Mouse (Mus musculus): ENCODE measurements around the gene Trim25.
"Not testable (repeated sequence)": the region's sequence is repeated elsewhere in the genome, so short reads cannot be mapped to it uniquely, and the experiment has no call there.

The Trim25 gene

GRCm38 (mm10) chr11:88994492-88994891, 4.7 kb upstream of the Trim25 start:
- no peak for DNase-seq (ENCODE audit: low read depth, low spot score)

DNA sequence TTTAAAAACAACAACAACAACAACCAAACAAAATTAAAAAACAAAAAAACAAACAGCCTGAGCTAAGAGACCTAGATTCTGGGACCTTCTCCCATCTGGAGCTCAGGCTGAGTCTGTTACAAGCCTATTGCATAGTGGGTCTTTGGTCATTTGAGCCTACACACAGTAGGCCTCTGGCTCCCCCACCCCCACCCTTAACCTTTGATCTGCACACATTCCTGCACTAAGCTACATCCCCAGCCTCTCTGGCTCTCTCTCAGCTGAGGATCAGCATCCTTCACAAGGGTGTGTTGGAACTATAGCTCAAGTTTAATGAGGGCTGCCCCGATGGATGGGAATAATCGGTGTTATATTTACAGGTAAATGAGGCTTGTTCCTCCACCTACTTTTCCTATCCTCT, 3.6 kb upstream of the Trim25 start:
- DNase-seq (ENCODE audit: low read depth, low spot score), result peak; percentile 88

DNA sequence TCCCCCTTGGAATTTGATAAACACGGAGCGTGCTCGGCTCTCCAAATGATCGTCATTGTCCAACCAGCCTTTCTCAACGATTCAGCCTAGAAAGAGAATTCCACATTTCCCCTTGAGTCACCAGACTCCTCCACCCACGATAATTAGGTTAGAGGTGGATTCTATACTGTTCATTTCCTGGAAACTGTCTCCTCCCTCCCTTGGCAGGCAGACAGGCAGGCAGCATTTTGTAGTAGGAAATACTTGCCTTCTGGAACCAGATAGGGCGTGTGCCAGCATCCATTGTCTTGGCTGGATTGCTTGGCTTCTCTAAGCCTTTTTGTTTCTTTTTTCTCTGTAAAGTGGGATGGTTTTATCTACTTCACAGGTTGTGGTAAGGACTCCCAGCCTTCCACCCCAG, 2.7 kb upstream of the Trim25 start:
- DNase-seq (ENCODE audit: low read depth, low spot score), result peak; percentile 91

DNA sequence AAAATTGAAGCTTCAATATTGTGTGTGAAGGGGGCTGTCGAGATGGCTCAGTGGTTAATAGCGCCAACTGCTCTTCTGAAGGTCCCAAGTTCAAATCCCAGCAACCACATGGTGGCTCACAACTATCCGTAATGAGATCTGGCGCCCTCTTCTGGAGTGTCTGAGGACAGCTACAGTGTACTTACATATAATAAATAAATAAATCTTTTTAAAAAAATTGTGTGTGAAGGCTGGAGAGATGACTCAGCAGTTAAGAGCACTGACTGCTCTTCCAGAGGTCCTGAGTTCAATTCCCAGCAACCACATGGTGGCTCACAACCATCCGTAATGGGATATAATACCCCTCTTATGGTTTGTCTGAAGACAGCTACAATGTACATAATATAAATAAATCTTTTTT, 1.8 kb upstream of the Trim25 start:
- not testable (repeated sequence) for DNase-seq (ENCODE audit: low read depth, low spot score)

DNA sequence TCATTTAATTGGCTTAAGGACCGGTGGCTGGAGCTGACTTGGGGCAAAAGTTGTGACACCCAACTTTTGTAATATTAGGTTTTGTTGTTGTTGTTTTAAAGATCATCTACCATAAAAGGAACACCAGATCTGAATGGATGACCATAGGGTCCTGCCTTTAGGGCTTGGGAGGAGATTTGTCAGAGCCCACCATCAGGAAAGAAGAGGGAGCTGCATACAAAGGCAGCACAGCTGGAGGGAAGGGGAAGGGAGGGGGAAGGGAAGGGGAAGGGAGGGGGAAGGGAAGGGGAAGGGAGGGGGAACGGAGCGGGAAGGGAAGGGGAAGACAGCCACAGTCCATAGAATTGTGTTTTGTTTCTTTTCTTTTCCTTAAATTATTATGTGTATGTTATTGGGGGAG, 770 bp upstream of the Trim25 start:
- DNase-seq (ENCODE audit: low read depth, low spot score), result peak; percentile 53

- DNase-seq (ENCODE audit: low read depth, low spot score), result peak; percentile 44
Observed at GRCm38 (mm10) chr11:88999723-89000526, 749 bp downstream of the Trim25 start.

DNA sequence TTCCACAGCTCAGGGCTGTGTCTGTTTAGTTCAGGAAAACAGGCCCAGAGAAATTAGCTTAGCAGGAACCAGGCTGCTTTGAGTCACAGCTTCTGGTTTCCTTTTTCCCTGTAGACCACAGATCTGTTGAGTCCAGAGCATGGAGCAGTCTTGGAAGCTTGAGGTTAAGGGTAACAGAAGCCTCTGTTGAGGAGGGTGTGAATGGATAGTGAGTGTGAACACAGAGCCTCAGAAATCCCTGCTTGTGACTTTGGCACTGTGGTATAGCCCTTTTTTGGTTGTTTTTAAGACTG, 1.3 kb downstream of the Trim25 start:
- no peak for DNase-seq (ENCODE audit: low read depth, low spot score)

- peak; percentile 61 for DNase-seq (ENCODE audit: low read depth, low spot score)
Observed at GRCm38 (mm10) chr11:89001569-89001968, 2.4 kb downstream of the Trim25 start.

- no peak for DNase-seq (ENCODE audit: low read depth, low spot score)
Observed at GRCm38 (mm10) chr11:89002068-89002467, 2.9 kb downstream of the Trim25 start.

DNA sequence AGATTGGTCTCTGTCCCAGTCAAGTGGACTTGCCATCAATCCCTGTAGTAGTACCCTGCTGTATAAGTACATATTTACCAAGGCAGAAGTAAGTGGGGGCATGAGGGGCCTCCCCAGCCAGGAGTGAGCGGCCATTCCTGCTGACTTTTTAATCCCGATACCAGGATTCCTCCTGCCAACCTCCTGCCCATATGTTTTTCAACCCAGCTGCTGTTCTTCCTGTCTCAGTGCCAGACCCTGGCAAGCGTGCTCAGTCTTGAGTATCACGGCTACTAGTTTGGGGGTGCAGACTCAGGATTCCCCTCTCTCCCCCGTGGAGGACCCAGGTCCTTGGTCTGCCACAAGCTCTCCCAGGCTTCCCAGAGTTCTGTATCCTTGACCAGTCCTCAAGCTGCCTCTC, 3.4 kb downstream of the Trim25 start:
- no peak for DNase-seq (ENCODE audit: low read depth, low spot score)

- peak; percentile 54 for DNase-seq (ENCODE audit: low read depth, low spot score)
Observed at GRCm38 (mm10) chr11:89003078-89003477, 3.9 kb downstream of the Trim25 start.

DNA sequence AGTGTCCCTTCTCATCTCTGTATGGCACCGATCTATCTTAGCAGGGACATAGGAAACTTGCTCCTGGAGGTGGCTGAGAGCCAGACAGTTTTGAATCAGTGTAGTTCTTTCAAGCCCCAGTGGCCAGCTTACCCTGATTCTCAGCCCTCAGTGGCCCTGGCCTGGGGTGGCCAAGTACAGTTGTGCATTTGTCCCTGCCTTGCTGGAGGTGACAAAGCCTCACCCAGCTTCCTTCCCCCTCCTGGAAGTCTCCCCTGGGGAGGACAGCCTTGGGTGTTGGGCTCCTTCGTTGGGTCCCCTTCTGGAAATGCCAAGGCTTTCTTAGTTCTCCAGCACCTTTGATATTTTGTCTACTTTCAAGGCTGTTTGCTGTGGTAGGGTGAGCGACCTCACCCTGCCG, 4.5 kb downstream of the Trim25 start:
- no peak for DNase-seq (ENCODE audit: low read depth, low spot score)

GRCm38 (mm10) chr11:89005473-89005872, 6.3 kb downstream of the Trim25 start:
- peak; percentile 75 for DNase-seq (ENCODE audit: low read depth, low spot score)

DNA sequence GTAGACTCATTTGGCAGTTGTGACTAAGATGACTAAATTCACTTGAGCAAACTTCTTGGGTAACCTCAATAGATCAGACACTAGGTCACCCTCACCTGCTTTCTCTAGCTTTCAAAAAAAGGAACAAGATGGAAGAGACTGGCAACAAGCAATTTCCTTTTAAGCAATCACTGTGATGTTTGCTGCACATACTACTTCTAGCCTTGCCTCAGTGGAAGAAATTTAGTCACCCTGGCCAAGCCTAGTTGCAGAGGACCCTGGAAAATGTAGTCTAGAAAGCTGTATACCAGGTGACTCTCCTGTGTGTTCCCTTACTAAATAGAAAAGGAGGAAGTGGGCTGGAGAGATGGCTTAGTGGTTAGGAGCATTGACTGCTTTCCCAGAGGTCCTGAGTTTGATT, 7.2 kb downstream of the Trim25 start:
- no peak for DNase-seq (ENCODE audit: low read depth, low spot score)

GRCm38 (mm10) chr11:89007582-89007981, 8.4 kb downstream of the Trim25 start:
- DNase-seq (ENCODE audit: low read depth, low spot score), result no peak

DNA sequence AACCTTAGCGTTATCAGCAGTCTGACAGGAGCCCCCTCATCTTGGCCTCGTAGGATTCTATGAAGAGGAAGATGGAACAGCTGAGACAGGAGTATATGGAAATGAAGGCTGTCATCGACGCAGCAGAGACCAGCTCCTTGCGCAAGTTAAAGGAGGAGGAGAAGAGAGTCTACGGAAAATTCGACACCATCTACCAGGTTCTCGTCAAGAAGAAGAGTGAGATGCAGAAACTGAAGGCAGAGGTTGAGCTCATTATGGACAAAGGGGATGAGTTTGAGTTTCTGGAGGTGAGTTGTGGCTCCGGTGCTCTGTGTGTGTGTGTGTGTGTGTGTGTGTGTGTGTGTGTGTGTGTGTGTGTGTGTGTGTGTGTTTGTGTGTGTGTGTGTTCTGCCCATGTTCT, 9.9 kb downstream of the Trim25 start:
- DNase-seq (ENCODE audit: low read depth, low spot score), result no peak

DNA sequence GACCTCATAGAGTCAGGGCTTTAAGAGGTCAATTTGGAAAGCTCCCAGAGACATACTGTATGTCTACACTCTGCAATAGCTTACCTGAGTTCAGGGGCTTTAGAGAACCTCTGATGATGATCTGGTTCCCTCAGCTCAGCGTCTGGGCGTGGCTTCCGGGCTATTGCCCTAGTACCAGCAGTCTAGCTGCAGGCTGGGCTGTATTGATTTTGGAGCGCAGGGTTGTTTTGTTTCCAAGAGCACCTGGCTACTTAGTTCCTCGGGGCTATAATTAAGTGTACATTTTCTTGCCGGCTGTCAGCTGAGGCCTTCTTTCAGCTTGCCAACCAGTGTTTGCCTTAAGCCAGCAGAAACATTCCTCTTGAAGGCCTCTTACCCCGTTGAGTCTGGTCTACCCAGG, 10.3 kb downstream of the Trim25 start:
- peak; percentile 54 for DNase-seq (ENCODE audit: low read depth, low spot score)

GRCm38 (mm10) chr11:89012241-89012640, 13.1 kb downstream of the Trim25 start:
- no peak for DNase-seq (ENCODE audit: low read depth, low spot score)

DNA sequence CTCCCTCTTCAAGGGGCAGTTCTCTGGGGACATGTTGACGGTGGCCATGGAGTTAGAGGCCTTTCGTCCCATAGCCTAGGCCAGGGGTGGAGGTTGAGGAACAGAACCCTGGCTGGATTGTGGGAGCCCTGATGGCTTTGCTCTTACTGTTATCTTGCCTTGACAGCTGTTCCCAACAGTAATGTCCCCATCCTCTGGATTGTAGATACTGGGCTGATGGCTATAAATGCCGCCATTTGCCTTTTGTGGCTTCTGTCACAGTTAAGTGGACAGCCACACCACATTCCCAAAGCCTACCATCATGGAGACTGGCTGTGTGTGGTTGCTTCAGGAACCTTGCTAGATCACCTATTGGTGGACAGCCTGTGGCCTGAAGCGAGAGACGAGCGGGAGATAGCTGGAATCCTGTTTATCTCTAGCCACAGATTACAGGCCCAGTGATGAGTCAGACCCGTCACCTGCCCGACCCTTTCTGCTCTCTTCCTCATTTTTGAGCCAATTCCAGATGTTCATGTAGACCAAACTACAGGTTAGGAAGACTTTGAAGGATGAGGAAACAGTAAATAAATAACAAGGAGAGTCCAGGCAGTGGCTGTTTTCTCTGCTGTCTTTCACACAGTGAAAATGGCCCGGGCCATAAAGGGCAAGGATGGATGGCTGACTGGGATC, 18.5 kb downstream of the Trim25 start:
- no peak for DNase-seq (ENCODE audit: low read depth, low spot score)

- DNase-seq (ENCODE audit: low read depth, low spot score), result peak; percentile 92
Observed at GRCm38 (mm10) chr11:89020681-89021305, 21.6 kb downstream of the Trim25 start.

GRCm38 (mm10) chr11:89021687-89022086, 22.5 kb downstream of the Trim25 start:
- DNase-seq (ENCODE audit: low read depth, low spot score), result no peak

DNA sequence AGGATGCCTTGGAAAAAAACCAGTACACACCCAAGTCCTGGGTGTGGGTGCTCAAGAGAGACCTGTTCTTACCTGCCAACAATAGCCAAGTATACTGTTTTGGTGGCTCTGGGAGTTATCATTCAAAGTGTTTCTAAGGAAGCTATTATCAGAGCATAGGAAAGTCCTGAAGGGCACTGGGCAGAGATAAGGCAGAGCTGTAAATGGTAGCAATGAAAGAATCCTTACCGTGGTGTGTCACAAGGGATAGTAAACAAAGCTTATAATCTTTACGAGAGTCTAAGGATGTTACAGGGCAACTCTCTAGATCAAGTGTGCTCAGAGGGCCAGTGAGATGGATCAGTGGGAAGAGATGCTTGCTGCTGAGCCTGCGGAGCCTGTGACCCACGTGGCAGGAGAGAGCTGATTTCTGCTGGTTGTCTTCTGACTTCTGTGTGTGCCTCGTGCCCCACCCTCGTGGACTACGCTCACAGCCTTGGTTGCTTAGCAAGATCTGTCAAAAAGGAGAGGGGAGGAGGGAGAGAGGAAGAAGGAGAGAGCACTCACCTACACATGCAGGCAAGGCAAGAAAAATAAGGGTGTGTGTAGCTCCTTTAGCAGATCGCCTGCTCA, 23.1 kb downstream of the Trim25 start:
- DNase-seq (ENCODE audit: low read depth, low spot score), result peak; percentile 49

- peak; percentile 80 for DNase-seq (ENCODE audit: low read depth, low spot score)
Observed at GRCm38 (mm10) chr11:89023477-89023876, 24.3 kb downstream of the Trim25 start.
